Mouse (Mus musculus) thymus, adult 2 months (tissue): ENCODE measurements around the gene Faap20. TPM values are rescaled to one million over a fixed set of nuclear protein-coding genes. Genes with fewer than 3 reads are reported as not detected.

Experiments used
- DNase-seq: peaks from one replicate; pipeline ENCODE4 v3.0.0; 2021
- H3K27ac ChIP-seq: fragments of 200-500 bp; 2 replicates; pipeline ENCODE4 v1.5.1; 2012; ENCODE audit warnings: low read length, control low read depth; ENCODE audit not compliant: control insufficient read depth, insufficient read depth
- H3K27me3 ChIP-seq: fragments of 200-500 bp; 2 replicates; pipeline ENCODE4 v1.6.1; 2012; ENCODE audit warnings: mild to moderate bottlenecking, low read length, moderate library complexity, mixed read lengths; ENCODE audit not compliant: control insufficient read depth, insufficient read depth
- H3K36me3 ChIP-seq: fragments of 200-500 bp; 2 replicates; pipeline ENCODE4 v1.6.1; 2012; ENCODE audit warnings: mild to moderate bottlenecking, low read length, moderate library complexity; ENCODE audit not compliant: control insufficient read depth, insufficient read depth
- H3K4me1 ChIP-seq: fragments of 200-500 bp; replicated peaks from 2 replicates; pipeline ENCODE4 v1.6.1; 2012; ENCODE audit warnings: low read length; ENCODE audit not compliant: control insufficient read depth, insufficient read depth
- H3K4me3 ChIP-seq: fragments of 200-500 bp; 2 replicates; pipeline ENCODE4 v1.5.1; 2012; ENCODE audit warnings: mild to moderate bottlenecking, low read length, control low read depth, moderate library complexity; ENCODE audit not compliant: control insufficient read depth, insufficient read depth
- CTCF ChIP-seq: fragments of 200-500 bp; IDR thresholded peaks from 2 replicates; pipeline ENCODE4 v1.5.1; 2012; ENCODE audit warnings: mild to moderate bottlenecking, control low read depth, low read length, moderate library complexity, borderline replicate concordance; ENCODE audit not compliant: control insufficient read depth, poor library complexity, insufficient read depth; ENCODE audit errors: extremely low read depth
- POLR2A ChIP-seq: fragments of 200-500 bp; IDR thresholded peaks from 2 replicates; pipeline ENCODE4 v1.6.1; 2012; ENCODE audit warnings: mild to moderate bottlenecking, low read length, control low read depth, moderate library complexity; ENCODE audit not compliant: control insufficient read depth, poor library complexity, insufficient read depth; ENCODE audit errors: extremely low read depth
- WGBS: fragments of 180-500 bp; shearing (Covaris S2); methylation state at CpG from one replicate; pipeline ENCODE4 v1.1.7; 2018; 5-methylcytosine and 5-hydroxymethylcytosine counted together
- polyA plus RNA-seq: library from polyadenylated mRNA; depleted of rRNA; stranded (reverse); fragments of >200 nt; gene quantifications from 2 replicates; pipeline ENCODE4 v1.2.3, GENCODE M21; 2012

Faap20 gene
- polyA plus RNA-seq, 1 experiment = 91.3 TPM

- H3K27ac ChIP-seq = no peak overlapping the region
- no peak overlapping the region for H3K4me3 ChIP-seq
- DNase-seq = no peak
These were observed 32.0 kb downstream of the Faap20 start for GRCm38 (mm10) chr4:155281652-155282051.

GRCm38 (mm10) chr4:155282231-155282630 lies 32.6 kb downstream of the Faap20 start:
- H3K4me3 ChIP-seq = no peak overlapping the region
- WGBS = 95% methylated on average over 6 of the region's 6 CpGs
- H3K27me3 ChIP-seq = no peaks in the 10 kb centered on the region
- TF ChIP-seq POLR2A (no peak), CTCF (no peak)
- H3K4me1 ChIP-seq = no peaks in the 10 kb centered on the region
- H3K36me3 ChIP-seq = no peaks in the 10 kb centered on the region
- no peak for DNase-seq
- no peak overlapping the region for H3K27ac ChIP-seq

More at GRCm38 (mm10) chr4:155281652-155282051, 32.0 kb downstream of the Faap20 start:
- no peaks in the 10 kb centered on the region for H3K27me3 ChIP-seq
- TF ChIP-seq CTCF (no peak), POLR2A (no peak)
- no peaks in the 10 kb centered on the region for H3K36me3 ChIP-seq
- 86% methylated on average over 8 of the region's 8 CpGs for WGBS
- H3K4me1 ChIP-seq = 0 out of 2 replicates have a peak, but pooled peaks cover 1% of the 10 kb centered on the region

GRCm38 (mm10) chr4:155283001-155283503 lies 33.5 kb downstream of the Faap20 start:
- 50% methylated on average over 11 of the region's 11 CpGs for WGBS

GRCm38 (mm10) chr4:155283585-155283984 lies 34.0 kb downstream of the Faap20 start:
- H3K27ac ChIP-seq = no peak overlapping the region
- H3K4me3 ChIP-seq = no peak overlapping the region
- H3K36me3 ChIP-seq = no peaks in the 10 kb centered on the region
- DNase-seq = no peak
- no peaks in the 10 kb centered on the region for H3K4me1 ChIP-seq
- TF ChIP-seq POLR2A (no peak), CTCF (no peak)
- no peaks in the 10 kb centered on the region for H3K27me3 ChIP-seq
- 59% methylated on average over 9 of the region's 9 CpGs for WGBS

More at GRCm38 (mm10) chr4:155283001-155283503, 33.5 kb downstream of the Faap20 start:
- TF ChIP-seq CTCF = no peak
- TF ChIP-seq POLR2A = no peak
- H3K4me3 ChIP-seq = no peak overlapping the region
- DNase-seq = no peak
- no peaks in the 10 kb centered on the region for H3K4me1 ChIP-seq
- no peaks in the 10 kb centered on the region for H3K27me3 ChIP-seq
- no peak overlapping the region for H3K27ac ChIP-seq
- no peaks in the 10 kb centered on the region for H3K36me3 ChIP-seq

- Histone ChIP-seq H3K36me3 (no peaks in the 10 kb centered on the region), H3K4me1 (no peaks in the 10 kb centered on the region), H3K27ac (no peak overlapping the region), H3K4me3 (no peak overlapping the region), H3K27me3 (no peaks in the 10 kb centered on the region)
- WGBS = 79% methylated on average over 15 of the region's 15 CpGs
- no peak for DNase-seq
- TF ChIP-seq CTCF (no peak), POLR2A (no peak)
These were observed 35.1 kb downstream of the Faap20 start for GRCm38 (mm10) chr4:155284521-155285379.

- Histone ChIP-seq H3K36me3 (no peaks in the 10 kb centered on the region), H3K4me1 (peaks cover 9% of the 10 kb centered on the region; the same call in 1 of the 2 replicates), H3K4me3 (no peak overlapping the region), H3K27ac (no peak overlapping the region), H3K27me3 (no peaks in the 10 kb centered on the region)
- TF ChIP-seq CTCF (no peak), POLR2A (no peak)
- no peak for DNase-seq
- WGBS = 92% methylated on average over 4 of the region's 4 CpGs
These were observed 36.5 kb downstream of the Faap20 start for GRCm38 (mm10) chr4:155286090-155286489.

GRCm38 (mm10) chr4:155287713-155288112 lies 38.1 kb downstream of the Faap20 start:
- Histone ChIP-seq H3K27ac (no peak overlapping the region), H3K4me1 (peaks cover 9% of the 10 kb centered on the region; the same call in 1 of the 2 replicates), H3K4me3 (no peak overlapping the region), H3K36me3 (no peaks in the 10 kb centered on the region), H3K27me3 (no peaks in the 10 kb centered on the region)
- no peak for DNase-seq
- WGBS = 91% methylated on average over 11 of the region's 11 CpGs
- TF ChIP-seq POLR2A = no peak
- TF ChIP-seq CTCF = no peak
